Mouse (Mus musculus) hindbrain, embryonic 16.5 days (tissue): ENCODE data around the gene Trpm7. TPM values are rescaled to one million over a fixed set of nuclear protein-coding genes. Genes with fewer than 3 reads are reported as not detected.
A peak's percentile ranks its signal among the peaks of the same experiment; 100 is the strongest.

Experiments used
- ATAC-seq: fragments of 200-750 bp; cut with Nextera tagmentation; 2 replicates; pipeline ENCODE4 v1.8.0; 2017; ENCODE audit warnings: moderate TSS enrichment, moderate library complexity
- H3K27ac ChIP-seq: fragments of 300-500 bp; sonication (generic); 2 replicates; pipeline ENCODE4 v1.5.1; 2014; ENCODE audit warnings: low read depth, mild to moderate bottlenecking, control low read depth, low read length, moderate library complexity
- H3K27me3 ChIP-seq: fragments of 300-500 bp; sonication (generic); replicated peaks from 2 replicates; pipeline ENCODE4 v1.6.1; 2014; ENCODE audit warnings: low read length; ENCODE audit not compliant: control insufficient read depth, insufficient read depth
- H3K36me3 ChIP-seq: fragments of 300-500 bp; sonication (generic); 2 replicates; pipeline ENCODE4 v1.6.1; 2014; ENCODE audit warnings: mild to moderate bottlenecking, low read length, moderate library complexity, mixed read lengths; ENCODE audit not compliant: control insufficient read depth, insufficient read depth
- H3K4me1 ChIP-seq: fragments of 300-500 bp; sonication (generic); 2 replicates; pipeline ENCODE4 v1.6.1; 2014; ENCODE audit warnings: low read depth, low read length; ENCODE audit not compliant: control insufficient read depth, insufficient read depth
- H3K4me2 ChIP-seq: fragments of 300-500 bp; sonication (generic); 2 replicates; pipeline ENCODE4 v1.6.1; 2014; ENCODE audit warnings: mild to moderate bottlenecking, low read length, control low read depth, moderate library complexity
- H3K4me3 ChIP-seq: fragments of 300-500 bp; sonication (generic); 2 replicates; pipeline ENCODE4 v1.5.1; 2014; ENCODE audit warnings: mild to moderate bottlenecking, low read length, control low read depth, moderate library complexity
- H3K9ac ChIP-seq: fragments of 300-500 bp; sonication (generic); 2 replicates; pipeline ENCODE4 v1.6.1; 2014; ENCODE audit warnings: low read depth, mild to moderate bottlenecking, control low read depth, low read length, moderate library complexity
- H3K9me3 ChIP-seq: fragments of 300-500 bp; sonication (generic); 2 replicates; pipeline ENCODE4 v1.6.1; 2014; ENCODE audit warnings: mild to moderate bottlenecking, low read length, moderate library complexity; ENCODE audit not compliant: control insufficient read depth
- WGBS: fragments of 180-500 bp; shearing (Covaris S2); extraction: QIAGEN DNeasy Blood & Tissue Kit; methylation state at CpG from one replicate; pipeline ENCODE4 v1.1.7; 2014; 5-methylcytosine and 5-hydroxymethylcytosine counted together
- polyA plus RNA-seq: library from polyadenylated mRNA; unstranded; fragments of >200 nt; fragmentation: Nextera tagmentation; extraction: Ambion mirVana; gene quantifications from 2 replicates; pipeline ENCODE4 v1.2.1, GENCODE M21; 2015

The Trpm7 gene
- 28.6 and 28.8 TPM in 2 replicates for polyA plus RNA-seq

DNA sequence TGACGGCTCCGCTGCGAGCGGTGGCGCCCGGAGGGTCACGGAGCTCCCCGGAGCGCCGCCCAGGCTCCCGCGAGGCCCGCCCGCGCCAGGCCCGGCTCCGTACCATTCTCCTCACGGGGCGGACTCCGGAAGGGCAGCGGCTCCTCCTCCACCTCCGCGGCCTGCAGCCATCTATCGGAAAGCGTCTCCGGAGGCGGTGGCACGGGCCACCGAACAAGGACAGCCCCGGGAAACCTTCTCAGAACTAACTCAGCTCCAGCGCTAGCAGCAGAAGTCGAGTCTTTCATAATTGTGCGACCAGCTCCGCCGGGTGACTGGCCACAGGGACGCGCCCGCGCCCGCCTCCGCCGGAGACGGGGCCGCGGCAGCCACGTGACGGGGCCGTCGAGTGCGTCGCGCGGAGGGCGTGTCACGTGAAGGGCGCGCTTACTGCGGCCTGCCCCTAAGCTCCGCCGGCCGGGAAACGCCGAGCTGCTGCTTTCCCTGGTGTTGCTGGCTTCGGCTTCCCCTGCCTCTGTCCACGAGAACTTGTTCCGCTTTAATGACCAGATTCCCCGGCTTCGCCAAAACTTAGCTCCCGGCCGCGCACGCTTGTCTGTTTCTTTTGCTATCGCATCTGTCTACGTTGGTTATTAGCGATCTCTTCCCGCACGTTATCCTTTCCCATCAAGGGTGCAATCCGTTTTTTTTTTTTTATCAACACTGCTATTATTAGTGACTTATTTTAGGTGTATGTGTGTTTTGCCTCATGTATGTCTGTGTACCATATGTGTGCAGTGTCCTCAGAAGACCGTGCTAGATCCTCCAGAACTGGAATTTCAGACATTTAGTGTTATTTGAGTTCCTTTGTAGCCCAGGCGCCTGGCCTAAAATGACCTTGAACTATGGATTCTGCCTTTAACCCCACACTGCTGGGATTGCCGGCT lies at the start of gene Trpm7:
Gene Trpm7 (minus strand): TSS at position 360 of the 926 bp plus-strand sequence.
- under 1% methylated on average over 73 of the region's 81 CpGs for WGBS
- H3K4me3 ChIP-seq, result peak within 1 kb of the TSS; percentile 89
- peak within 1 kb of the TSS; percentile 98 for H3K27ac ChIP-seq
- no peaks in the 10 kb centered on the region for H3K27me3 ChIP-seq
- no peaks in the 10 kb centered on the region for H3K36me3 ChIP-seq
- H3K9me3 ChIP-seq, result no peaks in the 10 kb centered on the region
- peaks cover 12% of the 10 kb centered on the region for H3K4me1 ChIP-seq
- ATAC-seq, result peak; percentile 99
- H3K4me2 ChIP-seq, result peak within 1 kb of the TSS; percentile 90
- H3K9ac ChIP-seq, result peak within 1 kb of the TSS; percentile 90

DNA sequence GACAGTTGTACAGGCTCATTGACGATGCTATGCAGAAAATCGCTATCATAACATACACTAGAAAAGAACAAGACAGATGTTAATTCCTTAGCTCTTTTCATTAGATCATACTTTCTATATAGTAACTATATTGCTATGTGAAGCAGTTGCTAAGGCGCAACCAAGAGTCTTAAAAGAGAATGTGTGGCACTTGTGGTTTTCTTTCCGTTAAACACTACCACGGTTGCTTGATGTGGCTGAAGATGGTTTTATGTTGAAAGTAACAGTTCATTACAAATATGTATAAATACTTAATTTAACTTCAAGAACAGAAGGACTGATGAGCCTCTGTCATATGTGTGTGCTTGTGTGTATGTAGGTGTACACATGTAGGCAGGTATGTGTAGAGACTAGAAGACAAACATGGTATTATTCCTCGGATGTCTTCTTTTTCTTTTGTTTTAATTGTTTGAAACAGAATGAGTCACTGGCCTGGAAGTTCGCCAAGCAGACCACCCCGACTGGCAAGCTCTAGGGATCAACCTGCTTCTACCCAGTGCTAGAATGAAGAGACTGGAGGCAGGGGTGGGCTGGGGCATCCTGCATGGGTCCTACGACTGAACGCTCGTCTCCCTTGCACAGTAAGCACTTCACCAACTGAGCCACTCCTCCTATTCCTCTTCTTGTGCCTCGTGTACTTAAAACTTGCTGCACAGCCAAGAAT lies 44.5 kb upstream of the Trpm7 start:
- no peak overlapping the region for H3K9ac ChIP-seq
- H3K36me3 ChIP-seq, result peaks cover 35% of the 10 kb centered on the region
- no peaks in the 10 kb centered on the region for H3K4me1 ChIP-seq
- WGBS, result 80% methylated on average over 12 of the region's 12 CpGs
- no peak overlapping the region for H3K27ac ChIP-seq
- H3K9me3 ChIP-seq, result no peaks in the 10 kb centered on the region
- ATAC-seq, result no peak
- no peaks in the 10 kb centered on the region for H3K27me3 ChIP-seq
- H3K4me3 ChIP-seq, result no peak overlapping the region
- no peak overlapping the region for H3K4me2 ChIP-seq

DNA sequence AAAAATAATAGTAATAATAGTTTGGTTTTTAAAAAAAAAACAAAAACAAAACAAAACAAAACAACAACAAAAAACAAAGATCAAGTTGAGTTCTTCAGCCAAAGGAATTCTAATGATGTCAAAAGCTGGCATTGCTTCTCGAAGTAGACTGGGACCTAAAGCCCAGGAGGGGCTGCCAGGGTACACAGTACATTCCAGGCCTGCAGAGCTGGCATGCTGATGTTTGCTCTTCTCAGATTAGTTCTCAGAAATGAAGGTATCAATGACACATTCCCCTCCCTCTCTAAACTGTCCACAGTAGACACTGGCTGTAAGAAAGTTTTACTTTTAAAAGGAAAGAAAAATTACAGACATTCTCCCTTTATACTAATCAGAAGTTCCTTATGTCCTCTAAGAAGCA lies 40.2 kb upstream of the Trpm7 start:
- Histone ChIP-seq H3K4me2 (no peak overlapping the region), H3K27ac (no peak overlapping the region), H3K4me3 (no peak overlapping the region), H3K27me3 (no peaks in the 10 kb centered on the region), H3K9me3 (no peaks in the 10 kb centered on the region), H3K4me1 (no peaks in the 10 kb centered on the region), H3K36me3 (peaks cover 24% of the 10 kb centered on the region), H3K9ac (no peak overlapping the region)
- WGBS, result 94% methylated on average over 1 of the region's 1 CpGs
- no peak for ATAC-seq

DNA sequence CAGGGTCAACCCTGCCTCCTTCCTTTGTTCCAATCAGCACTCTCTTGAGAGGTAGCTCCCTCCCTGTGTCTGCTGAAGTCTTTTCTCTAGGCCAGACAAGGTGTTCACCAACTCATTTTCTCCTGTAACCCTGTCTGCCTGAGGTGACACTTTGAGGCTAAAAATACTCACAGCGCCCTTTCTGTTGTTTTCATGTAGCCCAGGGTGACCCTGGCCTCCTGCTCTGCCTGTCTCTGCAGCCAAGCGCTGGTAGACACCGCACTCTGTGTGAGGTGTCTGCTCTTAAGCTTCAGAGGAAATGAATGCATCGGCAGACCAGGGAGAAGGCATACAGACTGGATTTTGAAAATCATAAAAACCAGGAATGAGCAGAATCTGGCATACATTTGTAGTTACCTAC lies 38.1 kb upstream of the Trpm7 start:
- Histone ChIP-seq H3K4me2 (no peak overlapping the region), H3K9ac (no peak overlapping the region), H3K36me3 (peaks cover 16% of the 10 kb centered on the region), H3K9me3 (no peaks in the 10 kb centered on the region), H3K4me3 (no peak overlapping the region), H3K27ac (no peak overlapping the region), H3K27me3 (no peaks in the 10 kb centered on the region), H3K4me1 (no peaks in the 10 kb centered on the region)
- ATAC-seq, result no peak
- WGBS, result 60% methylated on average over 4 of the region's 4 CpGs

DNA sequence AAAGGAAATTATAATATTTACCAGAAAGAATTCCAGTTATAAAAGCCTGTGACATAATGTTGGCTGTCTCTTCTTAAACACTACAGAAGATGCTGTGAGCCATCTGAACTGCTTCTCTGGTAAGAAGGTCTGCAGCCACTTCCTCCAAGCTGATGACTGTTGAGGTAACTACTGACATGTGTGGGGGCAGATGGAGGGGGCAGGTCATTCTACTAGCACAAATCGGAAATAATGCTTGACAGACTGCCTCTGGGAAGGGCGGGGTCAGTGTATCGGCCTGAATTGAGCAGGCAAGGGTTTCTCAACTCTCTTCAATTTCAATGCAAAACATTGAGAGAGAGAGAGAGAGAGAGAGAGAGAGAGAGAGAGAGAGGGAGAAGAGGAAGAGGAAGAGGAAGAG lies 28.1 kb upstream of the Trpm7 start:
- peaks cover 16% of the 10 kb centered on the region for H3K36me3 ChIP-seq
- no peak overlapping the region for H3K4me3 ChIP-seq
- no peaks in the 10 kb centered on the region for H3K9me3 ChIP-seq
- 81% methylated on average over 3 of the region's 3 CpGs for WGBS
- no peak overlapping the region for H3K4me2 ChIP-seq
- no peak for ATAC-seq
- no peaks in the 10 kb centered on the region for H3K4me1 ChIP-seq
- no peak overlapping the region for H3K27ac ChIP-seq
- H3K27me3 ChIP-seq, result no peaks in the 10 kb centered on the region
- H3K9ac ChIP-seq, result no peak overlapping the region

DNA sequence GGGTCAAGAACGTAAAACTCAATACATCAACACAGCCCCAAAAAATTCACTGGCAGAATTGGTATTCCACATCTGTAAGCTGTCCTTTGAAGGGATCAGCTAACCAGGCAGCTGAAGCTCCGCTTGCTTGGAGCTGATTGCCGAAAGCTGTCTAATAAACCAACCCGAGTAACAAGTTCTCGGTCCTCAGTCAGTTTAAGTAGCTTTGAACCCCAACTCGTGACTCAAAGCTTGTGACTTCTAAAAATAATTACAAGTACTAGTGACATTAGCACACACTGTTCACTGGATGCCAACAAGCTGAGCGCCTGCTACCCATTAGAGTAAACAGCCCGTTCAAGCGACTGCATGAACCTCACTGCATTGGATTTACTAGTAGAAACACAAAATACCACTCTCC lies 21.5 kb upstream of the Trpm7 start:
- 93% methylated on average over 9 of the region's 9 CpGs for WGBS
- no peak for ATAC-seq
- H3K4me3 ChIP-seq, result no peak overlapping the region
- H3K36me3 ChIP-seq, result peaks cover 17% of the 10 kb centered on the region
- H3K4me2 ChIP-seq, result no peak overlapping the region
- no peaks in the 10 kb centered on the region for H3K27me3 ChIP-seq
- no peaks in the 10 kb centered on the region for H3K9me3 ChIP-seq
- H3K27ac ChIP-seq, result no peak overlapping the region
- no peaks in the 10 kb centered on the region for H3K4me1 ChIP-seq
- no peak overlapping the region for H3K9ac ChIP-seq

DNA sequence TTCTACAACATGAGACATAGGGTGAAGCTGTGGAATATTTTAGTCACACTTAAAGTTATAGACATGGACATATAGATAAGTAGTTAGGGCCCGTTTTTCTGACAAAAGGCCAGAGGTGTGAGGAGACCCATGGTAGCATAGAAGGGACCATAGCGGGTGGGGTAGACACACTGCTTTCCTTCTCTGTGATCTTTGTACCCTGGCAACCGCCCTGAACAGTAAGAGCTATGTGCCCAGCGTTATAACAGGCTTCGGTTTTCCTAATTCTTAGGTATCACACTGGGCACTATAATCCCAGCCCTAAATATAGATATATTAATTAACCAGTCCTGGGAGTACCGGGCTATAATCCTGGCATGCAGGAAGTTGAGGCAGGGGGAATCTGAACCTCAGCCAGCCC lies 20.9 kb upstream of the Trpm7 start:
- peaks cover 13% of the 10 kb centered on the region for H3K36me3 ChIP-seq
- no peaks in the 10 kb centered on the region for H3K27me3 ChIP-seq
- H3K4me1 ChIP-seq, result no peaks in the 10 kb centered on the region
- WGBS, result 86% methylated on average over 6 of the region's 6 CpGs
- no peak for ATAC-seq
- H3K4me2 ChIP-seq, result no peak overlapping the region
- no peak overlapping the region for H3K27ac ChIP-seq
- H3K9me3 ChIP-seq, result no peaks in the 10 kb centered on the region
- no peak overlapping the region for H3K9ac ChIP-seq
- H3K4me3 ChIP-seq, result no peak overlapping the region

DNA sequence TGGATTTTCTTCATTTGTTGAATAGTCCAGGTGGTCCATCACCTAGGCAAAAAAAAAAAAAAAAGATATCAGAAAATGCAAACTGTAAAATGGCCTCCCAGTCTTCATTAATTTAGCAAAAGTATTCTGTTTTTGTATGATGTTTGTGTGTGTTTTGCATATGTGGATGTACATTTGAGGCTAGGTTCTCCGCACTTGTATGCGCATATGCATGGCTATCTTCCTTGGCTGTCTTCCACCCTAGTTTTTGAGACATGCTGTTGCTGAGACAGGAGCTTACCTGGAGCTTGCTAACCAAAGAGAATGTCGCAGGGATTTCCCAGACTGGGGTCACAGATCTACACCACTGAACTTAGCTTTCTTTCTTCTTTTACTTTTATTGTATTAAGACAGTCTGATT lies 18.2 kb upstream of the Trpm7 start:
- Histone ChIP-seq H3K4me2 (no peak overlapping the region), H3K36me3 (peaks cover 8% of the 10 kb centered on the region), H3K9ac (no peak overlapping the region), H3K27me3 (no peaks in the 10 kb centered on the region), H3K4me3 (no peak overlapping the region), H3K4me1 (no peaks in the 10 kb centered on the region), H3K27ac (no peak overlapping the region), H3K9me3 (no peaks in the 10 kb centered on the region)
- ATAC-seq, result no peak
- 98% methylated on average over 3 of the region's 3 CpGs for WGBS

DNA sequence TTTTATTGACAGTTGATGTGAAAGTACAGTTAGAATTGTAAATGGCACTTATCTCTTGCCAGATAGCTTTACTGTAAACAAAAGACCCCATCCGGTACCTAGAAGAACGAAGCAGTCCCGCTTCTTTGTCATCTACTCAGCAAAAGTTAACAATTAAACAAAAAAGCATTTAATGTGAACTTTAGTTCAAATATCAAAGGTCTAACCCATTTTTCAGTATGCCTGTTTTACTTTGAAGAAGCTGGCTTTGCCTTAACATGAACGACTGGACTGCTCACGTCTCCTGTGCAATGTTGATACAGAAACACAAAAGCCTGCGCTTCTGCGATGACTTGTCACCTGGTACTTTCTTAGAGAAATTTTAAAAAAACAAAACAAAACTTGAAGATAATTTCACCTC lies 16.3 kb upstream of the Trpm7 start:
- no peak overlapping the region for H3K27ac ChIP-seq
- 95% methylated on average over 7 of the region's 7 CpGs for WGBS
- H3K4me2 ChIP-seq, result no peak overlapping the region
- no peak overlapping the region for H3K4me3 ChIP-seq
- no peaks in the 10 kb centered on the region for H3K4me1 ChIP-seq
- no peak for ATAC-seq
- H3K9ac ChIP-seq, result no peak overlapping the region
- no peaks in the 10 kb centered on the region for H3K9me3 ChIP-seq
- peaks cover 8% of the 10 kb centered on the region for H3K36me3 ChIP-seq
- H3K27me3 ChIP-seq, result no peaks in the 10 kb centered on the region
